Mouse (Mus musculus): ENCODE data around the gene Krtap29-1. TPM values are rescaled to one million over a fixed set of nuclear protein-coding genes. Genes with fewer than 3 reads are reported as not detected.

The Krtap29-1 gene
- polyA plus RNA-seq (2012): not detected in 2 replicates

- Histone ChIP-seq H3K4me1 (ENCODE audit: control insufficient read depth) (no peaks in the 10 kb centered on the region), H3K27me3 (ENCODE audit: control insufficient read depth) (no peaks in the 10 kb centered on the region; the same call in 1 of the 2 replicates), H3K9me3 (ENCODE audit: control insufficient read depth, low read length) (peaks cover 28% of the 10 kb centered on the region), H3K36me3 (ENCODE audit: control insufficient read depth) (no peaks in the 10 kb centered on the region), H3K4me3 (replicated peaks) (no peak within 1 kb of the TSS)
- TF ChIP-seq GATA1 (IDR thresholded peaks at IDR 0.05; ENCODE audit: low read length): no peak
- no peak for TF ChIP-seq TAL1 (IDR thresholded peaks at IDR 0.05; ENCODE audit: low read length)
Observed at GRCm38 (mm10) chr11:99978953-99979352, at the start of gene Krtap29-1. TSS of gene Krtap29-1 (minus strand) at chr11:99979053.

- Histone ChIP-seq H3K4me3 (replicated peaks) (no peak overlapping the region), H3K9me3 (ENCODE audit: control insufficient read depth, low read length) (no peaks in the 10 kb centered on the region; the same call in 1 of the 2 replicates), H3K27me3 (ENCODE audit: control insufficient read depth) (no peaks in the 10 kb centered on the region), H3K4me1 (ENCODE audit: control insufficient read depth) (no peaks in the 10 kb centered on the region), H3K36me3 (ENCODE audit: control insufficient read depth) (no peaks in the 10 kb centered on the region)
- TF ChIP-seq GATA1 (IDR thresholded peaks at IDR 0.05; ENCODE audit: low read length) (no peak), TAL1 (IDR thresholded peaks at IDR 0.05; ENCODE audit: low read length) (no peak)
Observed at GRCm38 (mm10) chr11:100021438-100021837, 42.6 kb upstream of the Krtap29-1 start.

- TF ChIP-seq GATA1 (IDR thresholded peaks at IDR 0.05; ENCODE audit: low read length): no peak
- no peak for TF ChIP-seq TAL1 (IDR thresholded peaks at IDR 0.05; ENCODE audit: low read length)
Observed at GRCm38 (mm10) chr11:100019466-100019865, 40.6 kb upstream of the Krtap29-1 start.

GRCm38 (mm10) chr11:100016112-100016511, 37.3 kb upstream of the Krtap29-1 start, which contains the start of gene Krt33a:
TSS of gene Krt33a (minus strand) at chr11:100016212.
- no peaks in the 10 kb centered on the region for H3K27me3 ChIP-seq (ENCODE audit: control insufficient read depth)
- H3K9me3 ChIP-seq (ENCODE audit: control insufficient read depth, low read length): peaks cover 2% of the 10 kb centered on the region; the same call in 1 of the 2 replicates
- H3K4me1 ChIP-seq (ENCODE audit: control insufficient read depth): no peaks in the 10 kb centered on the region
- no peak within 1 kb of the TSS for H3K4me3 ChIP-seq (replicated peaks)
- TF ChIP-seq GATA1 (IDR thresholded peaks at IDR 0.05; ENCODE audit: low read length): no peak
- no peak for TF ChIP-seq TAL1 (IDR thresholded peaks at IDR 0.05; ENCODE audit: low read length)
- no peaks in the 10 kb centered on the region for H3K36me3 ChIP-seq (ENCODE audit: control insufficient read depth)

More at GRCm38 (mm10) chr11:100019466-100019865, 40.6 kb upstream of the Krtap29-1 start:
- Histone ChIP-seq H3K4me3 (replicated peaks) (no peak overlapping the region), H3K9me3 (ENCODE audit: control insufficient read depth, low read length) (no peaks in the 10 kb centered on the region; the same call in 1 of the 2 replicates), H3K36me3 (ENCODE audit: control insufficient read depth) (no peaks in the 10 kb centered on the region), H3K27me3 (ENCODE audit: control insufficient read depth) (no peaks in the 10 kb centered on the region), H3K4me1 (ENCODE audit: control insufficient read depth) (no peaks in the 10 kb centered on the region)

DNA sequence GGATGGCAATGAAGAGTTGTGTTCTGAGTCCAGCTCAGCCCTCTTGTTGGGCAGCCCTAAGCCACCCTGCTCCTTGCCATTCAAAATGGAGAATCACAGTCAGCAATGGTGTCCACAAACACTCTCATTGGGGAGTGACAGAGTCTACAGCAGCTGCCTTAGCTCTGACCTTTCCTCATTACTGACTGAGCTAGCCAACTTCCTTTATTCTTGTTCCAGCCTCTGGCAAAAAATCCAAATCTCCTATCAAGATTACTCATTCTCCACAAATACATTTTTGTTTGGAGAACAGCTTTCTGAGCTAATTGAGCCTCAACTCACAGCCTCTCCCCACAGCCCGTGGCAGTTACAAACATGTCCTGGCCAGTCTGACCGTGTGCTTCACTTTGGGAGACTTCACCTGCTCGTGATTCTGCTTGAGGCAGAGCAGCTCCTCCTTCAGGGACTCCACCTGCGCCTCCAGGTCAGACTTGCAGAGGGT, 34.9 kb upstream of the Krtap29-1 start:
- no peaks in the 10 kb centered on the region for H3K36me3 ChIP-seq (ENCODE audit: control insufficient read depth)
- no peak overlapping the region for H3K4me3 ChIP-seq (replicated peaks)
- TF ChIP-seq GATA1 (IDR thresholded peaks at IDR 0.05; ENCODE audit: low read length) (no peak), TAL1 (IDR thresholded peaks at IDR 0.05; ENCODE audit: low read length) (no peak)
- H3K9me3 ChIP-seq (ENCODE audit: control insufficient read depth, low read length): peaks cover 2% of the 10 kb centered on the region; the same call in 1 of the 2 replicates
- H3K4me1 ChIP-seq (ENCODE audit: control insufficient read depth): no peaks in the 10 kb centered on the region
- H3K27me3 ChIP-seq (ENCODE audit: control insufficient read depth): no peaks in the 10 kb centered on the region

- Histone ChIP-seq H3K27me3 (ENCODE audit: control insufficient read depth) (no peaks in the 10 kb centered on the region), H3K4me1 (ENCODE audit: control insufficient read depth) (no peaks in the 10 kb centered on the region), H3K36me3 (ENCODE audit: control insufficient read depth) (no peaks in the 10 kb centered on the region), H3K9me3 (ENCODE audit: control insufficient read depth, low read length) (peaks cover 2% of the 10 kb centered on the region; the same call in 1 of the 2 replicates), H3K4me3 (replicated peaks) (no peak overlapping the region)
- TF ChIP-seq GATA1 (IDR thresholded peaks at IDR 0.05; ENCODE audit: low read length) (no peak), TAL1 (IDR thresholded peaks at IDR 0.05; ENCODE audit: low read length) (no peak)
Observed at GRCm38 (mm10) chr11:100010682-100011081, 31.8 kb upstream of the Krtap29-1 start.

DNA sequence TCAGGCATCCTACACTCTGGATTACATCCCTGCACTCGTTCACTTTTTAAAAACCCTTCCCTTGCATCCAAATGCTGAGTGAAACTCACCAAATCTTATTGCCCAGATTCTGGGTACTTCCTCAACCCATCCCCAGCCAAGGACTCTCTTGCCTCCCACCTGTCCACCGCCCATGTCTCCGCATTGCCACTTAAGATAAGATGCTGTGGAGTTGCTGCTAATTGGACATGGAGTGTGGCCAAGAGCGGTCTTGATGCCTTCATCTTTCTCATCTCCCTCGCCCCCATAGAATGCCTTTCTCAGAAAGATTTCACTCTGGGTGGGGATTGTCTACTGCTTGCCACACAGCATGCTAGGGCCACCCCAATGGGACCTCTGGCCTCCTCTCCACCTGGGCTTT, 29.5 kb upstream of the Krtap29-1 start:
- no peaks in the 10 kb centered on the region for H3K27me3 ChIP-seq (ENCODE audit: control insufficient read depth)
- no peaks in the 10 kb centered on the region for H3K4me1 ChIP-seq (ENCODE audit: control insufficient read depth)
- TF ChIP-seq TAL1 (IDR thresholded peaks at IDR 0.05; ENCODE audit: low read length) (no peak), GATA1 (IDR thresholded peaks at IDR 0.05; ENCODE audit: low read length) (no peak)

GRCm38 (mm10) chr11:100006624-100007023, 27.8 kb upstream of the Krtap29-1 start:
- Histone ChIP-seq H3K27me3 (ENCODE audit: control insufficient read depth) (no peaks in the 10 kb centered on the region), H3K36me3 (ENCODE audit: control insufficient read depth) (no peaks in the 10 kb centered on the region), H3K4me3 (replicated peaks) (no peak overlapping the region), H3K4me1 (ENCODE audit: control insufficient read depth) (no peaks in the 10 kb centered on the region), H3K9me3 (ENCODE audit: control insufficient read depth, low read length) (peaks cover 4% of the 10 kb centered on the region)
- no peak for TF ChIP-seq TAL1 (IDR thresholded peaks at IDR 0.05; ENCODE audit: low read length)

More for the DNA sequence above, 29.5 kb upstream of the Krtap29-1 start:
- Histone ChIP-seq H3K36me3 (ENCODE audit: control insufficient read depth) (no peaks in the 10 kb centered on the region), H3K9me3 (ENCODE audit: control insufficient read depth, low read length) (peaks cover 2% of the 10 kb centered on the region; the same call in 1 of the 2 replicates), H3K4me3 (replicated peaks) (no peak overlapping the region)

DNA sequence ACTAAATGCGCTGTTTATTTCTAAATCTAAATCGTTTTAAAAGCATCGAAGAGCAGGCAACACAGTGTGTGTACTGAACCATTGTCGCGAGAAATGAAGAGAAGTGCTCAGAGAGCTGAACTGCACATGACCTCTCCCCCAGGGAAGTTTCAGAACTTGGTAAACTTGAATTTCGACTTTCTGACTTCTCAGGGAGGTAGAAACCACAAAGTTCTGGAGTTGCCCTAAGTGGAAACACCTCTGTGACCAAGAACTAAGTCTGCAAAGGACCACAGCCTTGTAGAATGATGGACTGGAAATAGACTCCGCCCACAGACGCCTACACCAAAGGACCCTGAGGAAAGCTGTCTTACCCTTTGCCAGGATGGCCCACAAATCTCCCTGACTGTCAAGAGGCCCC, 27.1 kb upstream of the Krtap29-1 start:
- peaks cover 4% of the 10 kb centered on the region for H3K9me3 ChIP-seq (ENCODE audit: control insufficient read depth, low read length)
- H3K4me3 ChIP-seq (replicated peaks): no peak overlapping the region
- H3K27me3 ChIP-seq (ENCODE audit: control insufficient read depth): no peaks in the 10 kb centered on the region
- TF ChIP-seq GATA1 (IDR thresholded peaks at IDR 0.05; ENCODE audit: low read length) (no peak), TAL1 (IDR thresholded peaks at IDR 0.05; ENCODE audit: low read length) (no peak)
- no peaks in the 10 kb centered on the region for H3K36me3 ChIP-seq (ENCODE audit: control insufficient read depth)
- H3K4me1 ChIP-seq (ENCODE audit: control insufficient read depth): no peaks in the 10 kb centered on the region

- Histone ChIP-seq H3K36me3 (ENCODE audit: control insufficient read depth) (no peaks in the 10 kb centered on the region), H3K9me3 (ENCODE audit: control insufficient read depth, low read length) (peaks cover 6% of the 10 kb centered on the region), H3K27me3 (ENCODE audit: control insufficient read depth) (no peaks in the 10 kb centered on the region), H3K4me1 (ENCODE audit: control insufficient read depth) (no peaks in the 10 kb centered on the region), H3K4me3 (replicated peaks) (no peak overlapping the region)
- TF ChIP-seq GATA1 (IDR thresholded peaks at IDR 0.05; ENCODE audit: low read length) (no peak), TAL1 (IDR thresholded peaks at IDR 0.05; ENCODE audit: low read length) (no peak)
Observed at GRCm38 (mm10) chr11:100004846-100005245, 26.0 kb upstream of the Krtap29-1 start.

All from erythroblast, embryonic 14.5 days (primary cell).